Mouse (Mus musculus): ENCODE measurements at regions not wholly inside any gene's neighbourhood (a gene's known extent, or its start where the extent isn't known, plus 50 kb on each side); places are given as distances from the start of the nearest gene placed in this dataset.

DNA sequence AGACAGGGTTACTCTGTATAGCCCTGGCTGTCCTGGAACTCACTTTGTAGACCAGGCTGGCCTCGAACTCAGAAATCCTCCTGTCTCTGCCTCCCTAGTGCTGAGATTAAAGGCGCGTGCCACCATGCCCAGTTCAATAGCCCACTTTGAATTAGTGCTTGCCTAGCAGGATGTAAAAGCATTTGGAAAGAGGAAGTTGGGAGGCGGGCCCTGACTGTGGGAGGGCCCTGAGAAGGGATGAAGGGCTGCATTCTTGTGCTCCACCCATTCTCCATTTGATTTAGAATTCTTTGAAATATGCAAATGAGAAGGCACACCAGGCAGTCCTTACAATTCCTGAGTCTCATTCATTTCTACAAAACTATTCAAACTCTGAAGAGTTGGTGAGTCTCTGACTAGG lies 287.6 kb downstream of the Barhl2 start:
- no peak for ATAC-seq (ENCODE audit: borderline replicate concordance, extremely low read depth, low FRiP score, low TSS enrichment)
- Histone ChIP-seq H3K4me1 (peaks cover 7% of the 10 kb centered on the region), H3K9ac (no peak overlapping the region), H3K4me3 (no peak overlapping the region), H3K27ac (no peak overlapping the region), H3K36me3 (no peaks in the 10 kb centered on the region), H3K27me3 (no peaks in the 10 kb centered on the region), H3K4me2 (no peak overlapping the region), H3K9me3 (no peaks in the 10 kb centered on the region)
- 91% methylated on average over 4 of the region's 4 CpGs for WGBS

DNA sequence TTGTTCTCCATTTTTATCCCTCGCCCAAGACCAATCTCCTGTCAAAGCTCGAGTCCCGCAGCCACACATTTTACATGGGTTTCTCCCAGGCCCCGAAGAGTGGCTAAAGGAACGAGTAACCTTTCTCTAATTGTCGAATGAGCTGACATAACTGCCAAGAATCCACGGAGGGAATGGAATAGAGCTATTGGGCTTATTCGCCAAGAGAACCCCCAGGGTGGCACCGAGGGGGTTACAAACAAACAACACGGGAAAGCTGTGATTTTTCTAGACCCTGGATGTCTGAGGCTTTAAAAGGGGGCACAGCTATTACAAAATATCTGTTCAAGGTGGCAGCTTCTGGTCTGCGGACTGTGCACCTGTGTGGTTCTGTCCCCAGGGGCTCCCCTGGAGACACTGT lies 290.4 kb downstream of the Barhl2 start:
- Histone ChIP-seq H3K27ac (no peak overlapping the region), H3K4me1 (peaks cover 7% of the 10 kb centered on the region), H3K9ac (no peak overlapping the region), H3K4me3 (no peak overlapping the region), H3K9me3 (no peaks in the 10 kb centered on the region), H3K4me2 (no peak overlapping the region), H3K36me3 (no peaks in the 10 kb centered on the region), H3K27me3 (no peaks in the 10 kb centered on the region)
- WGBS, result 78% methylated on average over 11 of the region's 11 CpGs
- ATAC-seq (ENCODE audit: borderline replicate concordance, extremely low read depth, low FRiP score, low TSS enrichment), result no peak

DNA sequence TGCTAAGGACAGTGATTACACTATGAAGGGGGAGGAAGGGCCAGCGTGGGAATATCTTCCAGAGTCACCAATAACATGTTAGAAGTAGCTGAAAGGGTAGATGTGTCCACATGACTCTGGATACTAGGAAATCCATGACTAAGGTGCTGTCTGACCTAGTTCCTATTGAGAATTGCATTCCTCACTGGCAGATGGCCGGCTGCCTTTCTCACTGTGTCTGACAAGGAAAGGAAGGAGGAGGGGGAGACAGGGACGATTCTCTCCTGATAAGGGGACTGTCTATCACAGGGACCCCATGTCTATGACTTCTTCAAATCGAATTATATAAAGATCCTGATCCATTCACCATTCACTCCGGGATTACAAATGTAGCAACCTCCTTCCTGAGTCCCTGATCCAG lies 289.9 kb downstream of the Zfp326 start:
- Histone ChIP-seq H3K4me3 (no peak overlapping the region), H3K27me3 (no peaks in the 10 kb centered on the region), H3K27ac (no peak overlapping the region), H3K4me1 (no peaks in the 10 kb centered on the region), H3K9me3 (no peaks in the 10 kb centered on the region), H3K4me2 (no peak overlapping the region), H3K9ac (no peak overlapping the region), H3K36me3 (no peaks in the 10 kb centered on the region)
- WGBS, result 67% methylated on average over 5 of the region's 5 CpGs
- no peak for ATAC-seq (ENCODE audit: borderline replicate concordance, extremely low read depth, low FRiP score, low TSS enrichment)

- WGBS, result 47% methylated on average over 8 of the region's 8 CpGs
- Histone ChIP-seq H3K4me3 (no peak overlapping the region), H3K27ac (no peak overlapping the region), H3K4me2 (no peak overlapping the region), H3K4me1 (no peaks in the 10 kb centered on the region), H3K9ac (no peak overlapping the region), H3K36me3 (no peaks in the 10 kb centered on the region), H3K9me3 (no peaks in the 10 kb centered on the region), H3K27me3 (no peaks in the 10 kb centered on the region)
- no peak; the same call in 1 of the 2 replicates for ATAC-seq (ENCODE audit: borderline replicate concordance, extremely low read depth, low FRiP score, low TSS enrichment)
Observed at GRCm38 (mm10) chr5:106164190-106164589, 287.8 kb downstream of the Zfp326 start.

- Histone ChIP-seq H3K36me3 (no peaks in the 10 kb centered on the region), H3K27me3 (no peaks in the 10 kb centered on the region), H3K27ac (no peak overlapping the region), H3K4me2 (no peak overlapping the region), H3K4me3 (no peak overlapping the region), H3K4me1 (no peaks in the 10 kb centered on the region), H3K9me3 (no peaks in the 10 kb centered on the region), H3K9ac (no peak overlapping the region)
- WGBS, result 46% methylated on average over 12 of the region's 12 CpGs
- ATAC-seq (ENCODE audit: borderline replicate concordance, extremely low read depth, low FRiP score, low TSS enrichment), result no peak
Observed at GRCm38 (mm10) chr5:106162981-106163653, 286.8 kb downstream of the Zfp326 start.

DNA sequence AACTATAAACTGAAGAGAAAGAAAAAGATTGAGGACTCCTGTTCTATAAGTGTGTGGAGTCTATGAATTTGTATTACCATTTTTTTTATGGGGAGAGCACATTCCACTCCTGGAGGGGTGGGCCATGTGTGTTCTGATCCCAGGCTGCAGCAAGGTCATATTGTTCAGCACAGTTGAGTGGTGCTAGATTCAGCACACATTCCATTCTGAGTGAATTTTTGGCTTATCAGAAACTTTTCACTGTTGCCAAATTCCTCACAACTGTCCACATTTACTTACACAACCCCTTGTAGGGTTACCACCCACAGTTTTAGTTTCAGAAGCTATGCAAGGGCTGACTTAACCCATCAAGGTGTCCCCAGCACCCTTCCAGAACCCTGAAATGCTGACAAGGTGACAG lies 262.7 kb downstream of the Zfp326 start:
- Histone ChIP-seq H3K4me2 (no peak overlapping the region), H3K9ac (no peak overlapping the region), H3K27ac (0 out of 2 replicates have a peak overlapping the region, but pooled peaks have one; percentile 24), H3K4me1 (no peaks in the 10 kb centered on the region), H3K9me3 (no peaks in the 10 kb centered on the region), H3K36me3 (no peaks in the 10 kb centered on the region), H3K4me3 (no peak overlapping the region), H3K27me3 (no peaks in the 10 kb centered on the region)
- peak; percentile 78 for ATAC-seq (ENCODE audit: borderline replicate concordance, extremely low read depth, low FRiP score, low TSS enrichment)

DNA sequence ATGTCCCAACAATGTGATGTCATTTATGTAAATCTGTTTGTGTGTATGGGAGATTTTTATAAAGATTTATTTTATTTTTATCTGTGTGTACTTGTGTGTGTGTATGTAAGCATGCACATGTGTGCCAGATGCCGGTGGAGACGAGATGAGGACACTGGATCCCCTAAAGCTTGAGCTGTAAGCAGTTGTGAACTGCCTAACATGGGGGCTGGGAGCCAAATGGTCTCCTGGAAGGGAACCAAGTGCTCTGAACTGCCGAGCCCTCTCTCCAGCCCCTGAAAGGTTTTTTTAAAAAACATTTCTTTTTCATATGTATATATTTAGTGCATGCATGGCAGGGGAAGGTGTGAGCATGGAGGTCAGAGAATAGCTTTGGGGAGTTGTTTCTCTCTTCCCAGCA lies 246.6 kb downstream of the Zfp326 start:
- H3K4me1 ChIP-seq, result peaks cover 10% of the 10 kb centered on the region; the same call in 1 of the 2 replicates
- H3K4me2 ChIP-seq, result no peak overlapping the region
- no peak overlapping the region for H3K9ac ChIP-seq
- 0 out of 2 replicates have a peak, but pooled peaks have one; percentile 46 for ATAC-seq (ENCODE audit: borderline replicate concordance, extremely low read depth, low FRiP score, low TSS enrichment)
- H3K9me3 ChIP-seq, result no peaks in the 10 kb centered on the region
- WGBS, result 32% methylated on average over 3 of the region's 3 CpGs
- H3K4me3 ChIP-seq, result no peak overlapping the region
- no peaks in the 10 kb centered on the region for H3K27me3 ChIP-seq
- H3K27ac ChIP-seq, result no peak overlapping the region
- H3K36me3 ChIP-seq, result no peaks in the 10 kb centered on the region

DNA sequence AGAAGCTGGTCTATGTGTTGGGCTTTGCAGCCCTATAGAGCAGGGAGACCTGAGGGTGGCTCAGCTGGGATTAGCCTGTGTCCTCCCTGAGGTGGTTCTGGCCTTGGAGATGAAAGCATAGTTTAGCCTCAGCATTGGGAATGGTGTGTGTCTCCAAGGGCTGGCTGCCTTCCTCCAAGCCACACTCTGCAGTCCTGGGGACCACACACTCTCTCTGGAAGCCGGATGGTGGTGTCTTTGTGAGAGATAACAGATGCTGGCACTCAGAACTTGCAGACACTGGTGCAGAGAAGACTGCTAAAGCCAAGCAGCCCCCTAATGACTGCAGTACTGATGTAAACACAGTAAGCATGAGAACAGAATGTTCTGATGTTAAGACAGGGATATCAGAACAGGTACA lies 243.2 kb downstream of the Zfp326 start:
- Histone ChIP-seq H3K4me1 (peaks cover 10% of the 10 kb centered on the region; the same call in 1 of the 2 replicates), H3K9me3 (no peaks in the 10 kb centered on the region), H3K27ac (no peak overlapping the region), H3K27me3 (no peaks in the 10 kb centered on the region), H3K4me3 (no peak overlapping the region), H3K4me2 (no peak overlapping the region), H3K36me3 (no peaks in the 10 kb centered on the region), H3K9ac (no peak overlapping the region)
- WGBS, result 27% methylated on average over 1 of the region's 1 CpGs
- peak; percentile 77; the same call in 1 of the 2 replicates for ATAC-seq (ENCODE audit: borderline replicate concordance, extremely low read depth, low FRiP score, low TSS enrichment)

DNA sequence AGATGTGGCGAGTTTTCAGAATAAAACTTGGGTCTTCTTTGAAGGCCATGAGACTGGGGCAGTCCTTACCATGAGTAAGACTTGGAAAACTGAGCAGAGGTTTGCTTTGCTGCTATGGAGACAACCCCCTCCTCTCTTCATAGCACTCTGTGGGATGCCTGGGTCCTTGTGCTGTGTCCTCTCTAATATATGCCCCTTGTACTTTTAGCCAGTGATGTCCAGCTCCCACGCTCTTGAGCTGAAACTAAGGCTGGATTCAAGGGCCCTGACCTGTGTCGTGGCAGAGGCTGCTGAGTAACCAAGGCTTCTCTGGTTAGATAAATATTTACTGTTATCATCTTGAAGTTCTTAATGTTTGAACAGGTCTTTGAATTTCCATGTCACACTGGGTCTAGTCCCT lies 236.8 kb downstream of the Zfp326 start:
- 58% methylated on average over 3 of the region's 3 CpGs for WGBS
- Histone ChIP-seq H3K9me3 (no peaks in the 10 kb centered on the region), H3K36me3 (no peaks in the 10 kb centered on the region), H3K27me3 (no peaks in the 10 kb centered on the region), H3K4me2 (no peak overlapping the region), H3K4me3 (no peak overlapping the region), H3K9ac (no peak overlapping the region), H3K27ac (no peak overlapping the region), H3K4me1 (peaks cover 7% of the 10 kb centered on the region; the same call in 1 of the 2 replicates)
- no peak for ATAC-seq (ENCODE audit: borderline replicate concordance, extremely low read depth, low FRiP score, low TSS enrichment)

DNA sequence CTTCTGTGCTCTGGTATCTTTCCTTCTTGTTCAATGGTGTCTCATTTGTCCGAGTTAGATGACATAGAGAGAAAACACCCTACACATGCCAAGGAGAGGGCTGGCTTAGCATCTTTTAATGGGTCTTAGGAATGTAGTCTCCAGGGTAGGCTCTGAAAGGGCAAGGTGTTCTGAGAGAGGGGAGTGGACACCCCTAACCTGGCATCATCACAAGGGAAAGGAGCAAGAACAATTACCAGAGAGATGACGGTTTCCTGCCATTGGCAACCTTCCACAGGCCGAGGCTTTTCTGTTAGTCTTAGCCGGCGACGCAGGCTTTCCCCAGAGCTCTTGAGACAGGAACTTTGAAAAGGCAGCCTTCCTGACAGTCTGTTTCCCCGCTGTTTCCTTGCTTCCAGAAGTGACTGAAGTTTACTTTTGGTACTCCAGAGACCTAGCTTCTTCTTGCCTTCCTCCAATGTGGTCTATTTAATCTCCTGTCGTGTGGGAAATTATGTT lies 232.2 kb downstream of the Zfp326 start:
- no peak overlapping the region for H3K4me3 ChIP-seq
- H3K4me1 ChIP-seq, result peaks cover 7% of the 10 kb centered on the region; the same call in 1 of the 2 replicates
- H3K36me3 ChIP-seq, result no peaks in the 10 kb centered on the region
- no peaks in the 10 kb centered on the region for H3K9me3 ChIP-seq
- 10% methylated on average over 8 of the region's 8 CpGs for WGBS
- ATAC-seq (ENCODE audit: borderline replicate concordance, extremely low read depth, low FRiP score, low TSS enrichment), result peak; percentile 57
- no peak overlapping the region for H3K27ac ChIP-seq
- no peaks in the 10 kb centered on the region for H3K27me3 ChIP-seq
- H3K9ac ChIP-seq, result no peak overlapping the region
- no peak overlapping the region for H3K4me2 ChIP-seq

- Histone ChIP-seq H3K27ac (no peak overlapping the region), H3K4me2 (no peak overlapping the region), H3K4me1 (no peaks in the 10 kb centered on the region), H3K27me3 (no peaks in the 10 kb centered on the region), H3K9me3 (no peaks in the 10 kb centered on the region), H3K4me3 (no peak overlapping the region), H3K9ac (no peak overlapping the region), H3K36me3 (no peaks in the 10 kb centered on the region)
- ATAC-seq (ENCODE audit: borderline replicate concordance, extremely low read depth, low FRiP score, low TSS enrichment), result no peak
- 83% methylated on average over 4 of the region's 4 CpGs for WGBS
Observed at GRCm38 (mm10) chr5:106102255-106102654, 225.9 kb downstream of the Zfp326 start.

DNA sequence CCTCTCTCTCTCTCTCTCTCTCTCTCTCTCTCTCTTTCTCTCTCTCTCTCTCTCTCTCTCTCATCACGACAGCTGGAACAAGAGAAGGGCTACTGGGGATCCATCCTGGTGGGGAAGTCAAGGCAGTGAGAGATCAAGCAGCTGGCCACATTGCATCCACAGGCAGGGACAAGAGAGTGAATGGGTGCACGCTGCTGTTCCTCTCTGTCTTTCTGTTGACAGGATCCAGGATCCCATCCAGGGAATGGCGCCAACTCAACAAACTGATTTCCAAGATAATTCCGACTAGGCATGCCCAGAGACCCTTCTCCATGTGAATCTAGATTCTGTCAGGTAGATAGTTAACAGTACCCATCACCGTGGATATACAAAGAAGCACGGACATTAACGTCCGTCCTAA lies 222.5 kb downstream of the Zfp326 start:
- Histone ChIP-seq H3K4me2 (no peak overlapping the region), H3K4me1 (no peaks in the 10 kb centered on the region), H3K36me3 (no peaks in the 10 kb centered on the region), H3K4me3 (no peak overlapping the region), H3K9ac (no peak overlapping the region), H3K27me3 (no peaks in the 10 kb centered on the region), H3K27ac (no peak overlapping the region), H3K9me3 (no peaks in the 10 kb centered on the region)
- 50% methylated on average over 8 of the region's 8 CpGs for WGBS
- peak; percentile 35 for ATAC-seq (ENCODE audit: borderline replicate concordance, extremely low read depth, low FRiP score, low TSS enrichment)
